Mouse (Mus musculus) embryo, embryonic 9.5 days (tissue): ENCODE data around the gene Plcb1.
"Not testable (repeated sequence)": the region's sequence is repeated elsewhere in the genome, so short reads cannot be mapped to it uniquely, and the experiment has no call there.

ENCODE experiments used
- DNase-seq: peaks from one replicate; pipeline ENCODE4 v3.0.0-alpha.2; 2017; ENCODE audit errors: extremely low spot score

The Plcb1 gene

DNA sequence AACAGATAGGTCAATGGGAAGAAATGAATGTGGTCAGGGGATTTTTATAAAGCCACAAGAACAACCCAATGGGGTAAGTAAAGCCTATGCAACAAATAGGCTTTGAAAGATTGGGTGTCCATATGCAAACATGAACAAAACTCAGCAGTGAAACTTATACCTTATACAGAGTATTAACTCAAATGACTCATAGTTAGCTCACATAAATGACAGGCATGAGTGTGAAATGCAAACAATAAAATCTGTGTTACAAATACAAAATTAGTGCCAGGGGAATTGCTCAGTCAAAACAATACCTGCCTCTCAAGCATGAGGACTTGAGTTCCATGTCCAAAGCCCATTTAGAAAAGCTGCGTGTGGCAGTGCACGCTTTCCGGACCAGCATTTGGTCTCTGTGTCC is 182.5 kb downstream of the Plcb1 start:
- DNase-seq: no peak

DNA sequence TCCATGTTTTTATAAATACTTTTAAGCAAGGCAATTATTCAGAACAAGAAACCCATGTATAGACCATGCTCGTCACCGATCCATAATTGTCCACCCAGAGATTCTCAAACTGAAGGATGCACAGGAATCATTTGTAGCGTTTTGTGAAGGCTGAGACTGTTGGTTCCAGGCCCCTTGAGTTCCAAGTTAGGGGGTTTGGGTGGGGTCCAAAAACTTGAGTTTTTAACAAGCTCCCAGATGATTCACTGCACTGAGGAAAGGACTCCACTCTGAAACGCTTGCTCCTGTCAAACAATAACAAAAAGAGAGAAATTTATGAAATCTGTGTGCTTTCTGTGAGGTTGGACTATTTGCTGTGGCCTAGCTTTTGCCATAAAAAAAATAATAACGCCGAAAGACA is 186.5 kb downstream of the Plcb1 start:
- DNase-seq: no peak

DNA sequence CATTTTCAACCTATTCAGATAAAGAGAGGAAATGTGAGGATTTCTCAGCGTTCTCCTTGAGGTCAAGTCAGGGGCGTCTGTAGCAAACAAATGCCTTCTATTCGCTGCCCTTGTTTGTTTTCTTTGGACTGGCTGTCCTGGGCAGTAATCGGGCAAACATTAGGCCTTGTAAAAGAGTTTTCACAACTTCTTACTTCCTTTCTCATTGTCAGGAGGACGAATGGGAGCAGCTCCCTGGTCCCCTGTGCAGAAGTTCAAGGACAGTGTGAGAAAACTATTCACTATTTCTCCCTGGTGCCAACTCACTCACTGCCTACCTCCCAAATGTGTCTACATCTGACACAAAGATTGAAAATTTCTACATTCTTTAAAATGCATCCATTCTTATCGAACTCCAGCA is 188.8 kb downstream of the Plcb1 start:
- no peak for DNase-seq

DNA sequence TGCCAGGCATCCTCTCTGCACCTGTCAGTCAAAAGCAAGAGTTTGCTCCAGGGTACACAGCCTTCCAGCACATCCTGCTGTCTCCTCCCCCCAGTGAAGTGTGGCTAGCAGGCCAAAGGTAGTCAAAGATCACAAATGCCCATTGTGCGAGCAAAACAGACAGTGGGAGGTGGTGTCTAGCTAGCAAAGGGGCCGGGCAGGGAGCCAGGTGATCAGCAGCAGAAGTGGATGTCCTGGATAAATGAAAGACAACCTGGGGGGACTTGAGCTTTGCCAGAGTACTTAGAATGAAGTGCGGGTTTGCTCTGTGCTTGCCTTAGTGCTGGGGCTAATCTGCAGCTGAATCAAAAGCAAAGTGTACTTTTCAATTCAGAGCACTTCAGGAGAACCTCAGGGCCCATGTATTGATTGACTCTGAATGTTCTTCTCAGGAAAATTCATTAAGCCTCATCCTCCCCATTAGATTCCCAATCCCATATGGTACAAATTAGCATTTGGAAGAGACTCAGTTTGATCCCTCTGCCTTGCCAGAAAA is 191.0 kb downstream of the Plcb1 start:
- DNase-seq: no peak

DNA sequence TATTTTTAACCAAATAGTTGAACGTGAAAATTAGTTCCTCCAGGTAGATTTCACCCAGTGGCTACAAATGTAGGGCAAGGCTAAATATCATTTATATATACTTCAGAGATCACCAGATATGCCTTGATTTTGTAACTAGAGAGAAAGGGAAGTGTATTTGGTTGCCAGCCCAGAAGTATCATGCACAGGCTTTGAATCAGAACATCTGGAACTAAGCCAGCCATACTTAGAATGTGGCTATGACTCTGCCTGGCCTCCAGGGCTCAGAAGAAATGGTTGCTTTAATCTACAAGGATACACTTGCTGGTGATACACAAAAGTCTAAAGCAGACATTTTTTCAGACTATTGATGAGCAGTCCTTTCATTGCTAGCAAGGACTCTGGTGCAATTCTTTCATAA is 191.8 kb downstream of the Plcb1 start:
- no peak for DNase-seq

DNA sequence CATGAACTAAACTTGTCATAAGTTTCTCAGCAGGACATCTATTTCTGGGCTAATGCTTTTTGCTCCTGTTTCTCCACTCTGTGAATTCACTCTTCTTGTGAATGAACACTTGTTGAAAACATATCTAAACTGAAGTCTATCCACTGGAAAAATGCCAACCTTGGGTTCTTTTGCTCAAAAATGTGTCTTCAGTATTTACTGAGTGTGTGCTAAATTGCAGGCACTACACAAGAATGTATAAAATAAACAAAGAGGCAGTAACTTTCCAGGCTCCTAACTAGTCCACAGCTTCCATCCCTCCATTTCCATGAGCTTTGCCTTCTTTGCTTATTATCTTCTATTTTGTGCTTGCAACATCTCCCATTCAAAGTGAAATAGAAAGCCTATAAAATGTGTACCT is 195.5 kb downstream of the Plcb1 start:
- DNase-seq: no peak

DNA sequence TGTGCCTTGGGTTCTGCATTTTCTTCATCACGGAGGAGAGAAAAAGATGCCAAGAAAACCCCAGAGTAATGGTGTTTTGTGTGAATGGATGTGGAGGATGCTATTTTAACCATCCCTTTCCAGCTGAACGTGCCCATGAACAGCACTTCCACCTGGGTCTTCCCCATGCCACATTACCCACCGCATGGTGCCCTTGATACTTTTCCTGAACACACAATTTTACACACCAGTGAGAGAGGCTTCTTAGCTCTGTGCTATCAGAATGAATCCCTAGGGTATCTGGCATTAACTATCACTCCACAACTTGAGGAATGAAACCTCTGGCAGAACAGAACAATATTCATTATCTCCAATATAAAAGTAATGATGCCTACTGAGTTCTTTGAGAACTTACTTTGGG is 199.0 kb downstream of the Plcb1 start:
- DNase-seq: no peak

DNA sequence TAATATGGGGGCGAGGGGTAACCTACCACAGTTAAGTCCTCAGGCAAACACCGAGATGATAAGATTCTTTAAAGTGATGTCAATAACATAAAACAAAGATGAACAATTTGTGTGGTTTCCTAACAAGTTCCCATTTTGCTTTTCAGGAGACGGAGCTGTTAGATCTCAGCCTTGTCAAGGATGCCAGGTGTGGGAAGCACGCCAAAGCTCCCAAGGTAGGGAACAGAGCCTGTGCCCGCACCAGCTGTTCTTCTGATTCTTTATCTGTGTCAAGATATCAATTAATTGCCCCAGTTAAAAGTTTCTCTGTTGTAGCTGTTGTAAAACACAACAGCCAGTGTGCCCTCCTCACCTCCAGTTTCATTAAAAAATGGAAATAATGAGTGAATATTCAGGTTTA is 202.1 kb downstream of the Plcb1 start:
- no peak for DNase-seq

DNA sequence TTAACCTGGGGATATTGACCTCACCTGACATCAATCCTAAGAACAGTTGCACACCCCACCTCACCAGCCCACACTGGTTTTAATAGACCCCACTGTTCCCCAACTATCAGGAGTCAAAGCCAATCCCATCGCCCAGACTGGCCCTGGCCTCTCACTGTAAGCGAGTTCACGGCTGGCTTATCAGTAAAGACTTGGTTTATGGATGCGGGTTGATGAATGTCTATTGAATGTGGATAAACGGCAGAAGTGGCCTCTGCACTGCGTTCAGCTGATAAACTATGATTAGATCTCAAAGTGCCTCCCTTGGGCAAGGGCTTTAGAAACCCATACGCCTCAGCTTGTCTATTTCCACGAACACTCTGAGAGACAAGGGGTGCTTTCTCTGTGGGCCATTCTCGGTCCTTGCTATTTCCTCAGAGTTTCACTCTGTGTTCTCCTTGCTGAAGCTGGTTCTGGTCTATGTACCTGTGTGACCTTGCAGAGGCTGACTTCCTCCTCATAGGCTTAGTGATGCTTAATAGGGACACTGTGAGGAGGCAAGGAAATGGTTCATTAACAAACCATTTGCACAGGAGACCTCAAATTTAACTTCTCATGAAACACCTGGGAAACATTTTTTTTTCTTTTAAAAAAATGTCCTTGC is 203.9 kb downstream of the Plcb1 start:
- DNase-seq: no peak

DNA sequence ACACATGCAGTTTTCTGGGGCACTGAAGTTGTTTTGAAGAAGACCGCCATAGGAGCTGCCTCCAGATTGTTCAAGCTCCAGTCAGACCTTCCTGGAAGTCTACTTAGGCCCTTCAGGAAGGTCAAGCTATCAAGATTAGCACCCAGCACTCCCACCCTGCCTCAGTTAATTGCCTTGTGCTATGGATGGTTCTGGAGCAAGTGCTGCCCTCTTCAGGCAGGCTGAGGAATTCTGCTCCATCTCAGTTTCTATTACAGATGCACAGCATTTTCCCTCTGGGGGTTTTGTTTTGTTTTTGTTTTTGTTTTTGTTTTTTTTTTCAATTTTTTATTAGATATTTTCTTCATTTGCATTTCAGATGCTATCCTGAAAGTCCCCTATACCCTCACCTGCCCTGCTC is 221.3 kb downstream of the Plcb1 start:
- no peak for DNase-seq

DNA sequence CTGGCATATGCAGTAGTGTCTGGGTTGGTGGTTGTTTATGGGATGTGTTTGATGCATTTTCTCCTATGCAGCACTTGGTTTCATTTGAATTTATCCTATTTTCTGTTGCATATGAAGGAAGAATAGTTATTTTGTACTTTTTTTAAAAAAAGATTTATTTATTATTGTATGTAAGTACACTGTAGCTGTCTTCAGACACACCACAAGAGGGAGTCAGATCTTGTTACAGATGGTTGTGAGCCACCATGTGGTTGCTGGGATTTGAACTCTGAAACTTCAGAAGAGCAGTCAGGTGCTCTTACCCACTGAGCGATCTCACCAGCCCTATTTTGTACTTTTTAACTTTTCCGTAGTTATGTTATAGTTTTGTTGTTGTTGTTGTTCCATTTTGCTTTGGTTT is 222.0 kb downstream of the Plcb1 start:
- DNase-seq: not testable (repeated sequence)

DNA sequence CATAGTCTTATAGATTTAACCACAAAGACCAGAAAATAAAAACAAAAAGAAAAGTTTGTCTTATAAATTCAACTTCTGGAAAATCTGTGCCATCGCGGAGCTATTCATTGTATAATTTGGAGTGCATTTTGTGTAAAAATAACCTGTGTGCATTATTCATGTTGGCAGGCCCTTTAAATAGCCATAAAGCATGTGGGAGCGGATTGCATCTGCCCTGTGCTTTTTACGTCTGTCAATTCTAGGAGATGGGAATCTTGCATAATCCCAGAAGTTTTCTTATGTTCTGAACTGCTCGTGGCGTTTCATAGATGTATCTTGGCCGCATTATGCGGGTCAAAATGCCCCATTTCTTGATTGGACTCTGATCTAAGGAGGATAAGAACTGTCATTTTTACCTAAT is 224.5 kb downstream of the Plcb1 start:
- no peak for DNase-seq

DNA sequence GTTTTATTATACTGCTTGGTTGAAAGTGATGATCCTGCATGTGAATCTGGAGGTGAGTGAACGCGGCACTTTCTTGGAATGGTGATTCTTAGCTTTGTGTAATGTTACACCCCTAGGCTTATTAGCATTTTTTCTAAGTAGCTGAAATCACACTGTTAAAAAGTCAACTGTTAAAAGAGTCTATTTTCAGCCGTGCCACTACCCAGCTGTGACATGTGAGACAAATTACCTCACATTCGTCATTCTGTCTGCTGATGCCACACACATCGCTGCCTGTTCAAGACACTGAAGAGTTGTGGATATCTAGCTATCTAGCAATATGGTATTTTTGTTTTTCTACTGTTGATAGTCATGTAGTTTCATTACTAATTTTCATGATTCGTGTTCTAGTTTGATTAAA is 229.6 kb downstream of the Plcb1 start:
- DNase-seq: no peak

DNA sequence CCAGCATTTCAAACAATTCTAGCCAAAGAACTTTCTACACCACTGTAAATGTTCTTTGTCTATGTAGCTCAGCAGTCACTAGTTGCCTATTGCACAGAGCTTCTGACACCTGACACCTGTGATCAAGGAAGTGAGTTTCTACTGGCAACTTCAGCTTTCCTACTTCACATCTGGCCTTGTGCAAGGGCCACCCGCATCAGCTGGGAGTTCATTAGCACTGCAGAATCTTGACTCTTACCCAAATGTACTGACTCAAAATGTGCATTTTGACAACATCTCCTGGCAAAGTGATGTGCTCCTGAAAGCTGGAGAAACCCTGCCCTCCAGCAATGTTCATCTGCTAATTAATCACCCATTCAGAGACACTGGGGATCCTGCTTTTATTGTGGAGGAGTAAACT is 232.4 kb downstream of the Plcb1 start:
- DNase-seq: no peak

DNA sequence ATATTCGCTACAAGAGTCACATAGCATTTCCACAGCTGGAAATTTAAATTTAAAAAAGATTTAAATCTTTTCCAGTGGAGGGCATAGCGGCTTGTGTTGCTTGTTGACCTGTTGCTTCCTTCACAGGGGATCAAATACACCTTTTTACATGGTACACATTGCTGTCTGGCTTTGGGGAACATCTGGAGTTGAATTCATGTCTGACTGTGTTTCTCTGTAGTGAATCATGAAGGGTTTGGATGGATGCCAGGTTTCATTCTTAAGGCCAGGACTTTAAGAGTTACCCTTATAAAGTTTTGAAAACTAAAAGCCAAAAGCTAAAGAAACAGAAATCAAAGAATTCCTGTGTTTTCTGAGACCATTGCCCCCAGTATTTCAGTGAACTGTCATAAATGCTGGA is 232.8 kb downstream of the Plcb1 start:
- no peak for DNase-seq

DNA sequence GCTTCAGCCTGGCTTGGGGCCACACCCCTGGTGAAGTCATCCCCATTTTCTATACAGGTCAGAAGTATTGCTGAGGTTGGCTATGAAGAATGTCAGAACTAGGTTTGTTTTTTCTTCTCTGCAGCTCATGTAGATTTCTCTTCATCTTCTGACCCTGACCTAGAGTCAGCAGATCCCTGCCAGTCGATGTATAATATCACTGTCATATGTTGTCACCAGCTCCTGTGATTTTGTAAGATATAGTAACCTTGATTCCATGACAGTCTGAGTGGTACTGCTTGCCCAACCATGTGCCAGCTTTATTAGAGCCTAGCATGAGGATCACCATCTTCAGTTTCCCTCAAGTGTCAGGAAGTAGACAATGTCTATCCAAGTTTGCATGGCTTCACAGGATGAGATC is 233.7 kb downstream of the Plcb1 start:
- no peak for DNase-seq

DNA sequence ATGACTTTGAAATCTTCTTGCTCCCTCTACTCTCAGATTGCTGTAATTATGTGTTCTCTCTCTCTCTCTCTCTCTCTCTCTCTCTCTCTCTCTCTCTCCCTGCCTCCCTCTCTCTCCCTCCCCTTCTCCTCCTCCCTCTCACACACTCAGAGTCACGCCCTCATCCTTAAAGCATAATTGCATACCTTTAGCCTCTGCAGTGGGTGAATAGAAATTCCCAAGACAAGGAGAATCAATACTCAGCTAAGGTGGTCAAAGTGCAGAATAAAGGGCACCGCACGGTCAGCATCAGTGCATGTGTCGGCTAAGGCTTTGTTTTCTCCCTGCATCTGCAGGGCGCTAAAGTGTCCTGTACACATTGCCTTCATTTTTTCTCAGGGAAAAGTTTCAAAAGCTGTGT is 243.4 kb downstream of the Plcb1 start:
- no peak for DNase-seq

DNA sequence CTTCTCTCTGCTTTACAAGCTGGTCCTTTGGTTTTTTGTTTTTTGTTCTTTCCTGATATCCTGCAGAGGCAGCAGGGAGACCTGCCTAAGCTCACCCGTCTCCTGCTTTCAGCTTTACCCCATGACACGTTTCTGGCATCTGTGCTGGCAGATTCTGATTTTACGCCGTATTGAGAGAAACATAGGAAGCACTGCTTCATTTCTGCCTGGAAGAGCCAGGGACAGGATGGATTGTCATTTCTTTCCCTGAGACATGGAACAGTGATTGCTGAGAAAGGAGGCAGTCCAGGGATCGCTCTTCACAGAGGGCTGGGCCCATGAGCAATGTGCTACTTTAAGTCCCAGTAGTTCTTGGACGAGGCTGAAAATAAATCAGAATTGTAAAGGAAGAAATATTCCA is 243.8 kb downstream of the Plcb1 start:
- no peak for DNase-seq

DNA sequence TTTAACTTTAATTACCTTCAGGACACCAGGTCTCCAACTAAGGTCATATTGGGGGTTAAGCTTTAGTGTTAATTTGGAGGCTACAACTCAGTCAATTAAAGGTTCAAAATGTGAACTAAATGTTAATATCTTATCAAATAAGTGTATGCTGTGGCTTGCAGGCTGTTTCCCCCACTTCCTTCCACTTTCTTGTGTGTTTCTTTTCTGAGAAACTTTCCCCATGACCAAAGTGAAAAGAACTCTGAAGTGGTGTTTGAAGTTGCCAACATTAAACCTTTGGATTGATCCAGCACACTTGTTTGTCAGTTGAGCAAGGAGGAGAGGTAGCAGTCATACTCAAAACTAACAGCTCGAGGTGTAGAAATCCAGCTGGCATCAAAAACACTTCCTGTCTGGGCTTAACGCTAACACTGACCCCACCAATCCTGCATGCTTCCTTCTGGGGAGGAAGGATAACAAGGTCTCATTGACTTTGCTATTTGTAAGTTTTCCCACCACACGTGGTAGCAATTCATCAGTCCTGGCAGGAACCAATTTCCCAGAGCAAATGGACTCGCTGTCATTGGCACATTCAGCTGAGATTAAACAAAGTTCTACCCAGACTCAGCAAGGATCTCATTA is 249.9 kb downstream of the Plcb1 start:
- peak; percentile 35 for DNase-seq

DNA sequence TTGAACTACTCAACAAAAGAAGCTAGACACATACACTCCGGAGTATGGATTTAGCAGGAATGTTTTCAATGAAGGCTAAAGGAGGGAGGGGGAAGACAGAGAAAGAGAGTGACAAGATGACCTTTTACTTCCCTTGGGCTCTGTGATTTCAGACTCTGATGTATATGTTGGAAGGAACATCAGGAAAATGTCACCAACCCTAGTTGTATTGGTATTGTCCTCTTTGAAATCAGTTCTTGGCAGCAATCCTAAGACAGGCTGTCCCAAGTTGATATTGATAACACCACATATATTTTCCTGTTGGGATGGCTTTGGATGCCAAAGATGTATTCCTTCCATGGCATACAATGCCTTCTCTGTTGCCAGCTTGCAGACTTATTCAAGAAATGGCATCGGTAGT is 262.9 kb downstream of the Plcb1 start:
- DNase-seq: no peak

DNA sequence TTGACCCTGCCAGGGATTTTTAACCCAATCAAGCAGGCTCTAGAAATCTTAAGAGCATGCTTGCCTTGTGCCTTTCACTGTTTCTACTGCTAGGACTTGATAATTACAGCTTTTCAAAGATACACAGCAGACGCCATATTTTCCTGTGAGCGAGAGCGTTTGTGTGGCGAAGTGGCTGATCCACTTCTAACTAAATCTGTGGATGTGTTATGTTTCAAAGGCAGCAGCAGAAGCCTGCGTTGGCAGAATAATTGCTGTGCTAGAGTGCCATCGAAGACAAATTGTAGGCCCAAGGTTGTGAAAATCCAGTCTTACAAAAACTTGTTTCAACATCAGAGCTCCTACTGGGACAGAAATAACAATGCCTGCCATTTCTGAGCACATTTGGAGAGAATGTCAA is 263.4 kb downstream of the Plcb1 start:
- no peak for DNase-seq

DNA sequence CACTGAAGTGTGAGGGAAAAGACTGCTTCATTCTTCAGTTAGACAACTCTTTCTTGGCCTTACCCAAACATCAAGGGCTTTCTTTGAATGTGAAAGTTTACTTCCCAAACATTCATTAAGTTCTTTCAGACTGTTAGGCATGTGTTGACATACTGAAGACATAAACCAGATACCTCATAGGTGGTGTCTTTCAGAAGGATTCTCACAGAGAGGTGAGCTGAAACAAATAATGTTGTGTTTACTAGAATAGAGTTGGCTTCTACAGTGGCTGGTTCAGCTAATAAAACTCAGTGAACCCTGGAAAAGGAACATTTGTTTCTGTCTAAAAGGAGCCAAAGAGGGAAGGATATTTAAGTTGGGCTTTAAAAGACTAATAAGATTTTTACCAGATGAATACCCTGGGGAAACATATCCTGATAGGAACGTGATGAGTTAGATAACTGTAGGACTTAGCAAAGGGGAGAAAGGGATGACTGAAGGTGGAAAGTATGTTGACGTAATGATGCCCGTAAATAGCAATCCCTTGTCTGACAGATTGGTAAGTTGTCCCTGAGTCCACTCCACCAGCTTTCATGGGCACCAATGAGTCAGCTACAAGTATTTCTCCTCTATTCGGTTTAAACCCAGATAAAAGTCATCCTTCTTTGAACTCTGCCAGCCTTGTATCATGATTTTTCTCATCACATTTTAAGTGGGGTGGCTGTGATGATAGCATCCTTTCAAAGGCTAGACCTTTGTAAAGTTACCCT is 265.8 kb downstream of the Plcb1 start:
- DNase-seq: no peak

DNA sequence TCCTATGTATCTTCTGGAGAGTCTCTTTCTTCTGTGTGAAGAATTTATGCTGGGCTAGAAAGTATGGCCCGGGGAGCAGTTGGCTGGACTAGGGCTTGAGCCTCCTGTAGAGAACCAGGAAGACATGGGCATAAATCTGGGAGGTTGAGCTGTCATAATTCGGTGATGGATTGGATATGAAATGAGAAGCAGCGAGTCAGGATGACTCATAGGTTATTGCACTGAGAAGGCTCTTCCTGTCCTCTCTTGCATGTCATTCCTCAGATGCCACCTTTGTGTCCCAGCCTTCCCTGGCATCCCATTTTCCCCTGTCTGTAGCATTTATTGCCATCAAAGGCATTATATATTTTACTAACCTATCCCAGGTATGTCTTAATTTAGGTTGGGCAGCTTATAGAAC is 267.5 kb downstream of the Plcb1 start:
- no peak for DNase-seq
